Mouse (Mus musculus) kidney, postnatal 25 days (tissue): ENCODE results near the gene Pick1.

Source experiments
- DNase-seq, 2 experiments: peaks; one replicate each; pipeline ENCODE4 v3.0.0; 2021; ENCODE audit warnings: mixed read lengths in 2 of 2

Gene Pick1

GRCm38 (mm10) chr15:79271124-79271746 lies 42.3 kb downstream of the Pick1 start:
- DNase-seq = no peak

GRCm38 (mm10) chr15:79273020-79273419 lies 44.0 kb downstream of the Pick1 start:
- no peak for DNase-seq

GRCm38 (mm10) chr15:79277728-79278127 lies 48.8 kb downstream of the Pick1 start:
- DNase-seq = no peak

- peak in 1 of 2 experiments; percentile 53 for DNase-seq
Observed at GRCm38 (mm10) chr15:79280209-79280608, 51.2 kb downstream of the Pick1 start.

- no peak for DNase-seq
Observed at GRCm38 (mm10) chr15:79280850-79281249, 51.9 kb downstream of the Pick1 start.

GRCm38 (mm10) chr15:79281389-79281788 lies 52.4 kb downstream of the Pick1 start:
- DNase-seq = no peak

GRCm38 (mm10) chr15:79282434-79282833 lies 53.5 kb downstream of the Pick1 start:
- no peak for DNase-seq

GRCm38 (mm10) chr15:79283371-79283770 lies 54.4 kb downstream of the Pick1 start:
- peak; percentile 54 to 85 for DNase-seq

GRCm38 (mm10) chr15:79285399-79285798 lies 56.4 kb downstream of the Pick1 start, which contains the start of gene Baiap2l2:
TSS of gene Baiap2l2 (minus strand) at chr15:79285537.
- peak; percentile 87 to 94 for DNase-seq

GRCm38 (mm10) chr15:79286141-79286540 lies 57.2 kb downstream of the Pick1 start:
- peak; percentile 69 to 88 for DNase-seq

GRCm38 (mm10) chr15:79287091-79287490 lies 58.1 kb downstream of the Pick1 start:
- DNase-seq = peak; percentile 31 to 82

- no peak for DNase-seq
Observed at GRCm38 (mm10) chr15:79288387-79288786, 59.4 kb downstream of the Pick1 start.

- no peak for DNase-seq
Observed at GRCm38 (mm10) chr15:79289441-79289840, 60.5 kb downstream of the Pick1 start.

GRCm38 (mm10) chr15:79290340-79290739 lies 61.4 kb downstream of the Pick1 start:
- DNase-seq = no peak

- DNase-seq = no peak
Observed at GRCm38 (mm10) chr15:79292779-79293178, 63.8 kb downstream of the Pick1 start.

GRCm38 (mm10) chr15:79298553-79298952 lies 69.6 kb downstream of the Pick1 start:
- no peak for DNase-seq
